Mouse (Mus musculus) hindbrain, embryonic 12.5 days (tissue): ENCODE results near the gene Tmem183a. TPM values are rescaled to one million over a fixed set of nuclear protein-coding genes. Genes with fewer than 3 reads are reported as not detected.
A peak's percentile ranks its signal among the peaks of the same experiment; 100 is the strongest.

ENCODE experiments used
- ATAC-seq: fragments of 200-750 bp; cut with Nextera tagmentation; 2 replicates; pipeline ENCODE4 v1.8.0; 2017; ENCODE audit warnings: moderate TSS enrichment; ENCODE audit not compliant: low FRiP score
- H3K27ac ChIP-seq: fragments of 300-500 bp; sonication (generic); 2 replicates; pipeline ENCODE4 v1.5.1; 2016; ENCODE audit warnings: mild to moderate bottlenecking
- H3K27me3 ChIP-seq: fragments of 300-500 bp; sonication (generic); 2 replicates; pipeline ENCODE4 v1.6.1; 2016; ENCODE audit warnings: mild to moderate bottlenecking
- H3K36me3 ChIP-seq: fragments of 300-500 bp; sonication (generic); 2 replicates; pipeline ENCODE4 v1.6.1; 2016; ENCODE audit warnings: mild to moderate bottlenecking
- H3K4me1 ChIP-seq: fragments of 300-500 bp; sonication (generic); 2 replicates; pipeline ENCODE4 v1.6.1; 2016
- H3K4me2 ChIP-seq: fragments of 300-500 bp; sonication (generic); replicated peaks from 2 replicates; pipeline ENCODE4 v1.6.1; 2016; ENCODE audit warnings: mild to moderate bottlenecking
- H3K4me3 ChIP-seq: fragments of 300-500 bp; sonication (generic); 2 replicates; pipeline ENCODE4 v1.5.1; 2016; ENCODE audit warnings: mild to moderate bottlenecking
- H3K9ac ChIP-seq: fragments of 300-500 bp; sonication (generic); 2 replicates; pipeline ENCODE4 v1.6.1; 2016; ENCODE audit warnings: mild to moderate bottlenecking, moderate library complexity
- H3K9me3 ChIP-seq: fragments of 300-500 bp; sonication (generic); replicated peaks from 2 replicates; pipeline ENCODE4 v1.6.1; 2016; ENCODE audit warnings: mild to moderate bottlenecking
- WGBS: fragments of 180-500 bp; shearing (Covaris S2); methylation state at CpG from one replicate; pipeline ENCODE4 v1.1.7; 2016; 5-methylcytosine and 5-hydroxymethylcytosine counted together
- polyA plus RNA-seq: library from polyadenylated mRNA; unstranded; fragments of >200 nt; fragmentation: Nextera tagmentation; extraction: Ambion mirVana; gene quantifications from 2 replicates; pipeline ENCODE4 v1.2.1, GENCODE M21; 2016

Tmem183a gene
- polyA plus RNA-seq, 1 experiment from 2014 or later: 109 TPM

- ATAC-seq: no peak
- H3K9me3 ChIP-seq: 0 out of 2 replicates have a peak, but pooled peaks cover 7% of the 10 kb centered on the region
Measured at GRCm38 (mm10) chr1:134307409-134307808, 54.4 kb downstream of the Tmem183a start.

DNA sequence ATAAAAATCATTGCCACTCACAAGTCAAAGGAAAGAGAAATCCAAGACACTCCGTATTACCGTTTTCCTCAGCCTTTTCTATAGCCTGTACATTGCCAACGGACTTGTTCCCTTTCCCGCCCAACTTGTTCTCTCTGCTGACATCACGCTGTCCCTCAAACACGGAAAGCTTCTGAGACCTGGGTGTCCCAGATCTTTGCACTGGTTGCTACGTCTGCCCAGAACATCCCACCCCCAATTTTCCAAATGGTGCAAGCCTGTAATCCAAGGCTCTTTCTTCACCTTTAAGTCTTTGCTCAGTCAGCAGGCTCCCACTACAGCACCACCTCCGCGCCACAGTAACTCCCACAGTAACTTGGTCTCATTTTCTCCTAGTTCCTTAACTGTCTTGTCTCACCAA, 56.8 kb downstream of the Tmem183a start:
- peaks cover 18% of the 10 kb centered on the region for H3K4me1 ChIP-seq
- no peak for ATAC-seq
- H3K27me3 ChIP-seq: peaks cover 15% of the 10 kb centered on the region
- H3K27ac ChIP-seq: no peak overlapping the region
- 0 out of 2 replicates have a peak, but pooled peaks cover 7% of the 10 kb centered on the region for H3K9me3 ChIP-seq
- 93% methylated on average over 9 of the region's 9 CpGs for WGBS
- H3K36me3 ChIP-seq: peaks cover 6% of the 10 kb centered on the region; the same call in 1 of the 2 replicates
- H3K9ac ChIP-seq: no peak overlapping the region
- no peak overlapping the region for H3K4me2 ChIP-seq
- H3K4me3 ChIP-seq: no peak overlapping the region

More at GRCm38 (mm10) chr1:134307409-134307808, 54.4 kb downstream of the Tmem183a start:
- H3K4me2 ChIP-seq: no peak overlapping the region
- no peak overlapping the region for H3K4me3 ChIP-seq
- H3K27me3 ChIP-seq: no peaks in the 10 kb centered on the region
- H3K4me1 ChIP-seq: peaks cover 16% of the 10 kb centered on the region
- no peak overlapping the region for H3K9ac ChIP-seq
- no peak overlapping the region for H3K27ac ChIP-seq
- peaks cover 8% of the 10 kb centered on the region; the same call in 1 of the 2 replicates for H3K36me3 ChIP-seq
- 41% methylated on average over 10 of the region's 10 CpGs for WGBS

- H3K9me3 ChIP-seq: 0 out of 2 replicates have a peak, but pooled peaks cover 7% of the 10 kb centered on the region
- H3K27me3 ChIP-seq: peaks cover 37% of the 10 kb centered on the region
- H3K36me3 ChIP-seq: peaks cover 6% of the 10 kb centered on the region; the same call in 1 of the 2 replicates
- no peak overlapping the region for H3K4me2 ChIP-seq
- 28% methylated on average over 8 of the region's 8 CpGs for WGBS
- H3K27ac ChIP-seq: peak overlapping the region; percentile 70
- ATAC-seq: no peak
- H3K4me1 ChIP-seq: peaks cover 29% of the 10 kb centered on the region
- H3K4me3 ChIP-seq: no peak overlapping the region
- H3K9ac ChIP-seq: no peak overlapping the region
Measured at GRCm38 (mm10) chr1:134302568-134303238, 59.1 kb downstream of the Tmem183a start.

DNA sequence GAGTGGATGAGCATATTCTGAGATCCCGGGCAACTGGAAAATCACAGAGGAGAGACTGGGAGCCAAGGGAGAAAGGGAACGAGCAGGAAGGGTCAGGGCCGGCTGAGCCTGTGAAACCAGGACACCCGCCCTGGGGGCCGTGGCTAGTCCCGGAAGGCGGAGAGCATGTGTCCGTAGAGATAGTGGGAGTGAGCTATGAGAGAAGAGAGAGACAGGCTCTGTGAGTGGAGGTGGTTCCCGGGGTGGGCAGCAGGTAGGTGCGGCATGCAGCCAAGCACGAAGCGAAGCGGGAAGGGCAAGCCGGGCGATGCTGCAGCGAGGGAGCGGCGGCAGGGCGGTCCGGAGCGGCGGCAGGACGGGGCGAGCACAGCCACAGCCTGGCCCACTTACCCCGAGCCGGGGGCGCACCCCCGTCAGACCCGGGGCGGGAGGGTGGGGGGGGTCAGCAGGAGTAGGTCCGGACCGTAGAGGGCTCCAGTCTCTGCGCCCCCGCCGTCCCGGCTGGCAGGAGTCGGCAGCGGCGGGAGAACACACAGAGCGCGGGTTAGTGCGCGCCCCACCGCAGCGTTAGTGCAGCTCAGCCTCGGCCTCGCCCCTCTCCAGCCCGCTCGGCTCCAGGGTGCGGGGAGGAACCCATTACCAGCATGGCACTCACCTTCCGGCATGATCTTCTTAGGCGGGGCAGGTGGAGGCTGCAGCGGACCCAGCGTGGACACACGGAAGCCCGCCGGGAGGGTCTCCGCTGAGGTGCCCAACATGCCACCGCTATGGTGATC, 63.0 kb downstream of the Tmem183a start:
- Histone ChIP-seq H3K27ac (no peak overlapping the region), H3K9me3 (0 out of 2 replicates have a peak, but pooled peaks cover under 1% of the 10 kb centered on the region), H3K4me1 (peaks cover 26% of the 10 kb centered on the region), H3K27me3 (peaks cover 46% of the 10 kb centered on the region), H3K4me3 (peak overlapping the region; percentile 55), H3K36me3 (0 out of 2 replicates have a peak, but pooled peaks cover under 1% of the 10 kb centered on the region), H3K9ac (peak overlapping the region; percentile 77), H3K4me2 (peak overlapping the region; percentile 99)
- WGBS: 2% methylated on average over 45 of the region's 59 CpGs
- ATAC-seq: peak; percentile 68

GRCm38 (mm10) chr1:134297265-134297664, 64.5 kb downstream of the Tmem183a start:
- no peak overlapping the region for H3K4me3 ChIP-seq
- 88% methylated on average over 8 of the region's 8 CpGs for WGBS
- H3K4me1 ChIP-seq: peaks cover 11% of the 10 kb centered on the region

More at GRCm38 (mm10) chr1:134297265-134297664, 64.5 kb downstream of the Tmem183a start:
- Histone ChIP-seq H3K36me3 (no peaks in the 10 kb centered on the region), H3K4me2 (no peak overlapping the region), H3K27ac (no peak overlapping the region), H3K27me3 (peaks cover 46% of the 10 kb centered on the region), H3K9ac (no peak overlapping the region), H3K9me3 (no peaks in the 10 kb centered on the region)
- no peak for ATAC-seq

Other genes starting within 250 kb of the Tmem183a start
- gene Chil1, start 179.8 kb downstream of the Tmem183a start, polyA plus RNA-seq: 3.0 and 3.3 TPM in 2 replicates
- 2.4 and 15.9 TPM in 2 replicates for gene Mybph, start 168.5 kb downstream of the Tmem183a start, polyA plus RNA-seq
- gene Adora1, start 126.5 kb downstream of the Tmem183a start, polyA plus RNA-seq: 2.3 and 2.4 TPM in 2 replicates
- gene Myog, start 72.0 kb downstream of the Tmem183a start, polyA plus RNA-seq: 7.8 and 36.7 TPM in 2 replicates
- gene Ppfia4, start 29.1 kb downstream of the Tmem183a start, polyA plus RNA-seq: 6.3 and 7.8 TPM in 2 replicates
- not detected in 2 replicates for gene 4933406M09Rik, start 24.0 kb upstream of the Tmem183a start, polyA plus RNA-seq
- 24.1 and 25.9 TPM in 2 replicates for gene Cyb5r1, start 43.6 kb upstream of the Tmem183a start, polyA plus RNA-seq
- 73.5 and 78.1 TPM in 2 replicates for gene Adipor1, start 53.4 kb upstream of the Tmem183a start, polyA plus RNA-seq
- 32.3 and 32.9 TPM in 2 replicates for gene Klhl12, start 93.6 kb upstream of the Tmem183a start, polyA plus RNA-seq
- gene Rabif, start 132.7 kb upstream of the Tmem183a start, polyA plus RNA-seq: 45.7 and 53.1 TPM in 2 replicates
- not detected in 2 replicates for gene Mgat4e, start 187.7 kb upstream of the Tmem183a start, polyA plus RNA-seq
- 119 and 120 TPM in 2 replicates for gene Kdm5b, start 198.2 kb upstream of the Tmem183a start, polyA plus RNA-seq